Mouse (Mus musculus): Measurements from ENCODE around the gene Disp1.

Disp1 gene

GRCm38 (mm10) chr1:183164648-183165071 lies 56.7 kb downstream of the Disp1 start:
- no peak for ATAC-seq (ENCODE audit: insufficient number of reproducible peaks, low FRiP score, low TSS enrichment)

- ATAC-seq (ENCODE audit: insufficient number of reproducible peaks, low FRiP score, low TSS enrichment), result no peak
Measured at GRCm38 (mm10) chr1:183164190-183164580, 57.1 kb downstream of the Disp1 start.

GRCm38 (mm10) chr1:183163512-183164189 lies 57.7 kb downstream of the Disp1 start:
- ATAC-seq (ENCODE audit: insufficient number of reproducible peaks, low FRiP score, low TSS enrichment), result no peak

- no peak for ATAC-seq (ENCODE audit: insufficient number of reproducible peaks, low FRiP score, low TSS enrichment)
Measured at GRCm38 (mm10) chr1:183161057-183161456, 60.3 kb downstream of the Disp1 start.

- ATAC-seq (ENCODE audit: insufficient number of reproducible peaks, low FRiP score, low TSS enrichment), result no peak
Measured at GRCm38 (mm10) chr1:183160188-183160587, 61.1 kb downstream of the Disp1 start.

GRCm38 (mm10) chr1:183159183-183159582 lies 62.1 kb downstream of the Disp1 start:
- no peak for ATAC-seq (ENCODE audit: insufficient number of reproducible peaks, low FRiP score, low TSS enrichment)

GRCm38 (mm10) chr1:183155600-183155999 lies 65.7 kb downstream of the Disp1 start:
- no peak for ATAC-seq (ENCODE audit: insufficient number of reproducible peaks, low FRiP score, low TSS enrichment)

GRCm38 (mm10) chr1:183154296-183155204 lies 66.8 kb downstream of the Disp1 start:
- no peak for ATAC-seq (ENCODE audit: insufficient number of reproducible peaks, low FRiP score, low TSS enrichment)

GRCm38 (mm10) chr1:183153354-183153753 lies 68.0 kb downstream of the Disp1 start:
- no peak for ATAC-seq (ENCODE audit: insufficient number of reproducible peaks, low FRiP score, low TSS enrichment)

GRCm38 (mm10) chr1:183151510-183152319 lies 69.6 kb downstream of the Disp1 start:
- ATAC-seq (ENCODE audit: insufficient number of reproducible peaks, low FRiP score, low TSS enrichment), result no peak

GRCm38 (mm10) chr1:183150379-183150840 lies 70.9 kb downstream of the Disp1 start:
- ATAC-seq (ENCODE audit: insufficient number of reproducible peaks, low FRiP score, low TSS enrichment), result no peak

- no peak for ATAC-seq (ENCODE audit: insufficient number of reproducible peaks, low FRiP score, low TSS enrichment)
Measured at GRCm38 (mm10) chr1:183149571-183150105, 71.7 kb downstream of the Disp1 start.

GRCm38 (mm10) chr1:183147438-183147841 lies 73.9 kb downstream of the Disp1 start:
- ATAC-seq (ENCODE audit: insufficient number of reproducible peaks, low FRiP score, low TSS enrichment), result no peak

- no peak for ATAC-seq (ENCODE audit: insufficient number of reproducible peaks, low FRiP score, low TSS enrichment)
Measured at GRCm38 (mm10) chr1:183146795-183147194, 74.5 kb downstream of the Disp1 start.

GRCm38 (mm10) chr1:183146102-183146735 lies 75.1 kb downstream of the Disp1 start:
- no peak for ATAC-seq (ENCODE audit: insufficient number of reproducible peaks, low FRiP score, low TSS enrichment)

GRCm38 (mm10) chr1:183144602-183145205 lies 76.6 kb downstream of the Disp1 start:
- no peak for ATAC-seq (ENCODE audit: insufficient number of reproducible peaks, low FRiP score, low TSS enrichment)

- ATAC-seq (ENCODE audit: insufficient number of reproducible peaks, low FRiP score, low TSS enrichment), result no peak
Measured at GRCm38 (mm10) chr1:183143246-183143645, 78.1 kb downstream of the Disp1 start.

GRCm38 (mm10) chr1:183142566-183142965 lies 78.8 kb downstream of the Disp1 start:
- ATAC-seq (ENCODE audit: insufficient number of reproducible peaks, low FRiP score, low TSS enrichment), result no peak

GRCm38 (mm10) chr1:183141329-183141728 lies 80.0 kb downstream of the Disp1 start:
- ATAC-seq (ENCODE audit: insufficient number of reproducible peaks, low FRiP score, low TSS enrichment), result no peak
